ENCODE assay signal across 8 mouse cellular contexts in the genomic region with DNA sequence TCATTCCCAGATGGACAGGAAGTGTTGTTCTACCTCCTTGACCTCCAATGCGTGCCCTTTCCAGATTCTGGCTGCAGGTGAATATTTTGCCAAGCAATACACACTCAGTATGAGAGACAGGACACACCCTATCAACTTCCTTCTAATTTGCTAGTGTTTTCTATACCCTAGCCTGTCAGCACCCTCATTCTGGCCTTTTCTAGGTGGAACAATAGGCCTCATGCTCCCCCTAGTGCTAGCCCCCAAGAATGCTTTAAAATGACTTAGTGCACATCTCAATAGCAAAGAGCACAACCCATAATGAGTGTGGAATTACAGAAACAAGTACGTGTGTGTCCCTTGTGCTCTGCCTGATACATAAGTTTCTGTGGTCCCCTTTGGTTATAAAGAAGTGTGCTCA.
DNase-seq lines count a peak whose midpoint lies in the region; ATAC-seq lines count a peak whose summit lies in the region.

No protein-coding gene starts in this region.

- H3K4me3 ChIP-seq in hindbrain, embryonic 14.5 days (replicated peaks; ENCODE audit: low read length), result no peak overlapping the region
- H3K4me3 ChIP-seq in hindbrain, embryonic 16.5 days (ENCODE audit: low read length), result no peak overlapping the region
- H3K4me3 ChIP-seq in forebrain, embryonic 14.5 days (ENCODE audit: low read depth, low read length), result no peak overlapping the region

- H3K27ac ChIP-seq in hindbrain, embryonic 14.5 days, result no peak overlapping the region
- no peak overlapping the region for H3K27ac ChIP-seq in hindbrain, embryonic 16.5 days (ENCODE audit: low read depth, low read length)
- H3K27ac ChIP-seq in forebrain, embryonic 14.5 days (ENCODE audit: low read depth, low read length), result no peak overlapping the region

- H3K9ac ChIP-seq in hindbrain, embryonic 14.5 days, result no peak overlapping the region
- H3K9ac ChIP-seq in hindbrain, embryonic 16.5 days (ENCODE audit: low read depth, low read length), result no peak overlapping the region
- H3K9ac ChIP-seq in forebrain, embryonic 14.5 days (ENCODE audit: low read length), result no peak overlapping the region

- no peaks in the 10 kb centered on the region for H3K9me3 ChIP-seq in hindbrain, embryonic 14.5 days (ENCODE audit: control insufficient read depth, low read length)
- no peaks in the 10 kb centered on the region; the same call in 1 of the 2 replicates for H3K9me3 ChIP-seq in hindbrain, embryonic 16.5 days (ENCODE audit: control insufficient read depth, low read length)
- H3K9me3 ChIP-seq in forebrain, embryonic 14.5 days (replicated peaks; ENCODE audit: control insufficient read depth, low read length), result no peaks in the 10 kb centered on the region

- H3K4me1 ChIP-seq in hindbrain, embryonic 14.5 days (replicated peaks; ENCODE audit: control insufficient read depth, insufficient read depth, low read length), result no peaks in the 10 kb centered on the region
- no peaks in the 10 kb centered on the region for H3K4me1 ChIP-seq in hindbrain, embryonic 16.5 days (ENCODE audit: control insufficient read depth, insufficient read depth, low read depth, low read length)
- no peaks in the 10 kb centered on the region for H3K4me1 ChIP-seq in forebrain, embryonic 14.5 days (ENCODE audit: control insufficient read depth, insufficient read depth, low read length)

- whole genome bisulfite sequencing in hindbrain, embryonic 14.5 days, result 54% methylated on average over 2 of the region's 2 CpGs
- 33% methylated on average over 2 of the region's 2 CpGs for WGBS in hindbrain, embryonic 16.5 days
- 34% methylated on average over 2 of the region's 2 CpGs for WGBS in forebrain, embryonic 14.5 days

- 0 out of 2 replicates have a peak, but pooled peaks have one; percentile 46 for ATAC-seq in hindbrain, embryonic 14.5 days (ENCODE audit: low FRiP score)
- no peak for ATAC-seq in hindbrain, embryonic 16.5 days
- peak; percentile 66; the same call in 1 of the 2 replicates for ATAC-seq in forebrain, embryonic 14.5 days
- ATAC-seq in megakaryocyte progenitor cell, adult 5-6 weeks (replicated peaks; ENCODE audit: poor library complexity), result peak; percentile 95
- ATAC-seq in erythroid progenitor cell, adult 5-6 weeks (replicated peaks; ENCODE audit: low FRiP score, poor library complexity, severe bottlenecking), result no peak

- peak; percentile 53 for DNase-seq in hindbrain, embryonic 14.5 days (ENCODE audit: low spot score)
- DNase-seq in B cell, adult 2 months, result peak; percentile 18 to 30
- DNase-seq in T-cell, adult 2 months (ENCODE audit: low spot score), result peak; percentile 10
- DNase-seq in forebrain, embryonic 14.5 days (ENCODE audit: low spot score), result peak; percentile 58
- peak; percentile 22 to 49 for DNase-seq in kidney, postnatal 36 days

- H3K27me3 ChIP-seq in hindbrain, embryonic 14.5 days (ENCODE audit: control insufficient read depth, insufficient read depth, low read length), result no peaks in the 10 kb centered on the region
- no peaks in the 10 kb centered on the region for H3K27me3 ChIP-seq in hindbrain, embryonic 16.5 days (replicated peaks; ENCODE audit: control insufficient read depth, insufficient read depth, low read length)
- no peaks in the 10 kb centered on the region for H3K27me3 ChIP-seq in forebrain, embryonic 14.5 days (replicated peaks; ENCODE audit: control insufficient read depth, insufficient read depth, low read length)

- H3K4me2 ChIP-seq in hindbrain, embryonic 14.5 days (replicated peaks), result no peak overlapping the region
- H3K4me2 ChIP-seq in hindbrain, embryonic 16.5 days (ENCODE audit: low read length), result no peak overlapping the region
- H3K4me2 ChIP-seq in forebrain, embryonic 14.5 days (ENCODE audit: low read length), result no peak overlapping the region

- H3K36me3 ChIP-seq in hindbrain, embryonic 14.5 days (replicated peaks; ENCODE audit: control insufficient read depth, insufficient read depth), result no peaks in the 10 kb centered on the region
- H3K36me3 ChIP-seq in hindbrain, embryonic 16.5 days (ENCODE audit: control insufficient read depth, insufficient read depth, low read length), result no peaks in the 10 kb centered on the region
- H3K36me3 ChIP-seq in forebrain, embryonic 14.5 days (ENCODE audit: control insufficient read depth, insufficient read depth, low read length), result no peaks in the 10 kb centered on the region

Comparison
In these comparisons a context has a peak if more than half of its experiments do, and no peak if none do; other contexts are left out.
1. ATAC-seq: peak in hindbrain, embryonic 14.5 days (single experiment), forebrain, embryonic 14.5 days (single experiment) and megakaryocyte progenitor cell, adult 5-6 weeks (single experiment); none in hindbrain, embryonic 16.5 days (single experiment) and erythroid progenitor cell, adult 5-6 weeks (single experiment).
2. Peak in every context shown above with its lines, with median percentiles within 50 percentile points of each other: DNase-seq.